Mouse (Mus musculus) megakaryocyte, embryonic 14.5 days (primary cell): Measurements from ENCODE around the gene Rbms1.

Experiments
- FLI1 ChIP-seq: IDR thresholded peaks from 2 replicates; pipeline ENCODE4 v1.6.1; 2012; ENCODE audit warnings: low read length, inconsistent platforms, mixed read lengths
- GATA1 ChIP-seq: IDR thresholded peaks from 3 replicates; pipeline ENCODE4 v1.6.1; 2012; ENCODE audit warnings: mixed read lengths, low read length, inconsistent platforms, borderline replicate concordance

DNA sequence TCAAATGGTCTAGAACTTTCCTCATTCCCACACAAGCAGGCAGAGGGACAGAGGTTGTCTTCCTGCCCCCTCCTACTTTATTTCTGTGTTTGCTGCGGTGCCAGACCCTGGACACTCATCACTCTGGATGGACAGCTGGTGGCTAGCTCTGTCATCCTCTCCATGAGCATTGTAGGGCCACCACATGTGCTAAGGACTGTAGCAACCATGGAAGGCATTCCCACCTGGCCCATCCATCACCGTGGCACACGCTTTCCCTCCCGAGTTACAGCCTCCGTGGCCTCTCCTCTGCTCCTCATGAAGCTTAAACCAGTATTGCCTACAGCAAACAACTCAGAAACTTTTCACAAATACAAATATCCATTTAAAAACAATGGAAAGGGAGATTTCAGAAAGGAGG is 34.0 kb downstream of the Rbms1 start:
- no peak for TF ChIP-seq GATA1
- no peak for TF ChIP-seq FLI1
